Mouse (Mus musculus): Measurements from ENCODE around the gene Tspoap1. TPM values are rescaled to one million over a fixed set of nuclear protein-coding genes. Genes with fewer than 3 reads are reported as not detected.
A peak's percentile ranks its signal among the peaks of the same experiment; 100 is the strongest.

The Tspoap1 gene
- polyA plus RNA-seq, 1 experiment from 2014 or later, result 5.7 TPM

GRCm38 (mm10) chr11:87817443-87817773 lies 57.1 kb downstream of the Tspoap1 start:
- H3K27me3 ChIP-seq, result peaks cover 32% of the 10 kb centered on the region
- 28% methylated on average over 4 of the region's 4 CpGs for WGBS
- no peak overlapping the region for H3K27ac ChIP-seq
- peak overlapping the region; percentile 40 for H3K4me3 ChIP-seq (replicated peaks)
- H3K4me1 ChIP-seq (replicated peaks), result peaks cover 9% of the 10 kb centered on the region
- H3K36me3 ChIP-seq, result no peaks in the 10 kb centered on the region
- ATAC-seq (ENCODE audit: insufficient number of reproducible peaks, insufficient read depth, low FRiP score, low TSS enrichment, low read depth), result no peak
- no peaks in the 10 kb centered on the region for H3K9me3 ChIP-seq
- H3K9ac ChIP-seq (replicated peaks), result peak overlapping the region; percentile 56; the same call in 1 of the 2 replicates
- peak overlapping the region; percentile 71 for H3K4me2 ChIP-seq

- 53% methylated on average over 5 of the region's 5 CpGs for WGBS
- Histone ChIP-seq H3K4me3 (replicated peaks) (no peak overlapping the region), H3K9me3 (no peaks in the 10 kb centered on the region), H3K9ac (replicated peaks) (no peak overlapping the region), H3K27me3 (peaks cover 19% of the 10 kb centered on the region), H3K4me1 (replicated peaks) (peaks cover 9% of the 10 kb centered on the region), H3K27ac (no peak overlapping the region), H3K36me3 (no peaks in the 10 kb centered on the region), H3K4me2 (no peak overlapping the region)
- ATAC-seq (ENCODE audit: insufficient number of reproducible peaks, insufficient read depth, low FRiP score, low TSS enrichment, low read depth), result no peak
These were observed 61.2 kb downstream of the Tspoap1 start for GRCm38 (mm10) chr11:87821502-87821901.

- Histone ChIP-seq H3K4me3 (replicated peaks) (no peak within 1 kb of the TSS), H3K4me1 (replicated peaks) (no peaks in the 10 kb centered on the region), H3K36me3 (no peaks in the 10 kb centered on the region), H3K27me3 (peaks cover 5% of the 10 kb centered on the region; the same call in 1 of the 2 replicates), H3K9me3 (no peaks in the 10 kb centered on the region), H3K27ac (no peak within 1 kb of the TSS), H3K9ac (replicated peaks) (no peak within 1 kb of the TSS), H3K4me2 (no peak within 1 kb of the TSS)
- no peak for ATAC-seq (ENCODE audit: insufficient number of reproducible peaks, insufficient read depth, low FRiP score, low TSS enrichment, low read depth)
- 77% methylated on average over 10 of the region's 10 CpGs for WGBS
These were observed 68.0 kb downstream of the Tspoap1 start, which contains the start of gene Lpo for GRCm38 (mm10) chr11:87828239-87828900. Gene Lpo, minus strand, starts transcription at chr11:87828289.

MicroRNA genes within 50 kb of the gene (microRNA counts, 519-probe panel; counts per million panel counts)
- microRNA mmu-miR-142-3p (4,850 counts per million, percentile 44 among the panel's probes with 10 or more counts), microRNA mmu-miR-142-5p (4,403 counts per million, percentile 33 among the panel's probes with 10 or more counts)

Small RNA genes within 50 kb of the gene (microRNA-seq; reads per million reads assigned to microRNA genes)
- not detected for gene Mir142
- gene Mir142b, result not detected

Other genes with a start within 250 kb of the Tspoap1 start
- gene Gm11492, start 193.9 kb upstream of the Tspoap1 start, polyA plus RNA-seq (2016; fragmentation: Nextera tagmentation; extraction: Ambion mirVana), result not detected in 2 replicates
- 10.7 and 10.9 TPM in 2 replicates for gene Sept4, start 191.6 kb upstream of the Tspoap1 start, polyA plus RNA-seq (2016; fragmentation: Nextera tagmentation; extraction: Ambion mirVana)
- 53.4 and 54.0 TPM in 2 replicates for gene Mtmr4, start 168.4 kb upstream of the Tspoap1 start, polyA plus RNA-seq (2016; fragmentation: Nextera tagmentation; extraction: Ambion mirVana)
- gene Hsf5, start 143.4 kb upstream of the Tspoap1 start, polyA plus RNA-seq (2016; fragmentation: Nextera tagmentation; extraction: Ambion mirVana), result 0.19 and 0.21 TPM in 2 replicates
- 2.8 and 4.0 TPM in 2 replicates for gene Rnf43, start 97.8 kb upstream of the Tspoap1 start, polyA plus RNA-seq (2016; fragmentation: Nextera tagmentation; extraction: Ambion mirVana)
- 167 TPM in 2 replicates for gene Supt4a, start 23.0 kb upstream of the Tspoap1 start, polyA plus RNA-seq (2016; fragmentation: Nextera tagmentation; extraction: Ambion mirVana)
- gene Mpo, start 33.0 kb downstream of the Tspoap1 start, polyA plus RNA-seq (2016; fragmentation: Nextera tagmentation; extraction: Ambion mirVana), result 1.7 and 2.6 TPM in 2 replicates
- 0.09 TPM in 1 of 2 replicates, not detected in the other for gene Lpo, start 67.7 kb downstream of the Tspoap1 start, polyA plus RNA-seq (2016; fragmentation: Nextera tagmentation; extraction: Ambion mirVana)
- gene Mks1, start 92.7 kb downstream of the Tspoap1 start, polyA plus RNA-seq (2016; fragmentation: Nextera tagmentation; extraction: Ambion mirVana), result 19.2 and 21.0 TPM in 2 replicates
- 0.09 and 0.19 TPM in 2 replicates for gene Epx, start 115.0 kb downstream of the Tspoap1 start, polyA plus RNA-seq (2016; fragmentation: Nextera tagmentation; extraction: Ambion mirVana)
- gene Olfr462, start 131.7 kb downstream of the Tspoap1 start, polyA plus RNA-seq (2016; fragmentation: Nextera tagmentation; extraction: Ambion mirVana), result not detected in 2 replicates
- gene Olfr463, start 136.8 kb downstream of the Tspoap1 start, polyA plus RNA-seq (2016; fragmentation: Nextera tagmentation; extraction: Ambion mirVana), result not detected in 2 replicates
- gene Olfr464, start 160.4 kb downstream of the Tspoap1 start, polyA plus RNA-seq (2016; fragmentation: Nextera tagmentation; extraction: Ambion mirVana), result not detected in 2 replicates
- gene Dynll2, start 227.0 kb downstream of the Tspoap1 start, polyA plus RNA-seq (2016; fragmentation: Nextera tagmentation; extraction: Ambion mirVana), result 23.0 and 23.4 TPM in 2 replicates

Measured in limb, embryonic 12.5 days (tissue).